Mouse (Mus musculus): Measurements from ENCODE around the gene Slc41a2. TPM values are rescaled to one million over a fixed set of nuclear protein-coding genes. Genes with fewer than 3 reads are reported as not detected.

Gene Slc41a2
- polyA plus RNA-seq, 1 experiment from 2014 or later: 0.25 TPM

DNA sequence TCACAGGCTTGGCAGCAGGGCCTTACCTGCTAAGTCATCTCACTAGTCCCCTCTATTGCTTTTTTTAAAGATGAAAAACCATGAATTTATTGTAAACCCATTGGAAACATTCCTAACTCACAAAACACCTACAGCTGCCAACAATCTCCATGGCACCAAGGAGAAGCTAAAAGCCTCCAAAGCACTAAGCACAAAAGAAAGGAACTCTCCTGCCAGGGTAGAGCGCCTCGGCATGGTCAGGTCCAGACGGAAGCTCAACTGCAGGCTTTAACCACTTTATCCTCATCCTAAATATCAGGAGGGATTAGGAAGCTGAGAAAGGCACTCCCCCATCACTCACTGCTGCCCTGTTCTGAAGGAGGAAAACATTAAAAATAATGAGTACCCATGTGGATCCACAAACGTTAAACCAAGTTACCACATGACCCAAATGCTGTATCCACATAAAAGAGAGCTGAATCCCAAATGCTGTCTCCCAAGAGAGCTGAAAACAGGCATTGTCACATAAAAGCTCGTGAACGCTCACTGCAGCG is 51.9 kb downstream of the Slc41a2 start:
- Histone ChIP-seq H3K9me3 (replicated peaks) (no peaks in the 10 kb centered on the region), H3K4me3 (no peak overlapping the region), H3K27ac (peak overlapping the region; percentile 25; the same call in 1 of the 2 replicates), H3K27me3 (ENCODE audit: low read depth, poor library complexity, severe bottlenecking) (no peaks in the 10 kb centered on the region), H3K4me1 (peaks cover 14% of the 10 kb centered on the region), H3K36me3 (no peaks in the 10 kb centered on the region)
- WGBS: 74% methylated on average over 7 of the region's 7 CpGs
- peak; percentile 25 for DNase-seq (ENCODE audit: low spot score)

DNA sequence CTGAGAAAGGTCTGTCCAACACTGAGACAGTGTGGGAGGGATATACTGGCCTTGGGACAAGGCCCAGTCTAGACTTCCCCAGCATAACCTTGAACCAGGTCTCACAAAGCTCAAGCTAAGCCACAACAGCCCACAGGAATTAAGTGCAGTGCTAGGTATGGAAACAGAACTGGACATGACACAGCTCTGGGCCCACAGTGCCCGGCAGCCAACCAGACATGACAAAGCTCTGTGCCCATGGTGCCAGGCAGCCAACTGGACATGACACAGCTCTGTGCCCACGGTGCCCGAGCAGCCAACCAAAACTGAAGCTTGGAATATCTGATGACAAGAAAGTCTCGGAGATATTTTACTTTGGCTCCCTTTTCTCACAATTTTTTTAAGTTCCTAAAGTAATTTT is 52.8 kb downstream of the Slc41a2 start:
- DNase-seq (ENCODE audit: low spot score): no peak
- no peaks in the 10 kb centered on the region for H3K9me3 ChIP-seq (replicated peaks)
- H3K27me3 ChIP-seq (ENCODE audit: low read depth, poor library complexity, severe bottlenecking): no peaks in the 10 kb centered on the region
- 90% methylated on average over 4 of the region's 4 CpGs for WGBS
- H3K4me3 ChIP-seq: no peak overlapping the region
- no peak overlapping the region for H3K27ac ChIP-seq
- H3K36me3 ChIP-seq: no peaks in the 10 kb centered on the region
- peaks cover 14% of the 10 kb centered on the region for H3K4me1 ChIP-seq

DNA sequence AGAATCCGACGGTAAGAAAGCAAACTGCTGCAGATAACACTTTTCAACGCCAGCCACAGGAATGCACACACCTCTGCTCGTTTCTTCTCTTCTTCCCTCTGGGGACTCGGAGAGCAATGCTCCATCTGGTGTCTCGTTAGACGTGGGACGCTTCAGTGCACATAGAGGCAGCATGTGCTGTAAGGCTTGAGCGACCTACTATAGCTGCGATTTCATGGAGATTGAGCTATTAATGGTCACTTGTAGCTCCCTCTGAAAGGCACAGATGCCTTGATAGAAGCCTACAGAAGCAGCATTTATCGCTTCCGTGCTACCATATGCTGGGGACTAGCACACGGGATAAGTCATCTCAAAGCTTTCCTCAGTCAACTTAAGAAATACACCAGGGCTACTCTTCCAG is 71.0 kb downstream of the Slc41a2 start:
- no peaks in the 10 kb centered on the region for H3K36me3 ChIP-seq
- no peaks in the 10 kb centered on the region for H3K4me1 ChIP-seq
- no peaks in the 10 kb centered on the region for H3K9me3 ChIP-seq (replicated peaks)
- no peak overlapping the region for H3K4me3 ChIP-seq
- no peaks in the 10 kb centered on the region for H3K27me3 ChIP-seq (ENCODE audit: low read depth, poor library complexity, severe bottlenecking)
- no peak for DNase-seq (ENCODE audit: low spot score)
- no peak overlapping the region for H3K27ac ChIP-seq
- WGBS: 79% methylated on average over 13 of the region's 13 CpGs

DNA sequence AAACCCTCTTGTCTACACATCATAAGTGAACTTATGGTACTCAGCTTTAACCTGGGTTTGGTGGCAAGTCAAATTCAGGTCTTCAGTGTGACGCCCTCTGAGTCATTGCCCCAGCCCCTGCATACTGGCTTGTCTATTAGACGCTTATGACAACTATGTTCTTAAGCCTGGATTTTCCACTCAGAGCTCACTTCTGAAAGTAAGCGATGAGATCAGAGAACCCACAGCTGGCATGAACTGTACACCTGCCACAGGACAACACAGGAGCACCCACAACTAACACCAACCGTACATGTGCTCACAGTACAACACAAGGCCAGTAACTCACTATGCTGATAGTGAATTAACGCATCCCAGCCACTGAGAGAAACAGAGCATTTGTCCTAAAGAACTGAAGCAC is 71.4 kb downstream of the Slc41a2 start:
- Histone ChIP-seq H3K4me1 (no peaks in the 10 kb centered on the region), H3K36me3 (no peaks in the 10 kb centered on the region), H3K27me3 (ENCODE audit: low read depth, poor library complexity, severe bottlenecking) (no peaks in the 10 kb centered on the region), H3K4me3 (no peak overlapping the region), H3K9me3 (replicated peaks) (no peaks in the 10 kb centered on the region), H3K27ac (no peak overlapping the region)
- WGBS: 91% methylated on average over 5 of the region's 5 CpGs
- DNase-seq (ENCODE audit: low spot score): no peak

GRCm38 (mm10) chr10:83264680-83265079 is 73.0 kb downstream of the Slc41a2 start:
- H3K4me3 ChIP-seq: no peak overlapping the region
- DNase-seq (ENCODE audit: low spot score): no peak
- H3K4me1 ChIP-seq: no peaks in the 10 kb centered on the region
- no peaks in the 10 kb centered on the region for H3K27me3 ChIP-seq (ENCODE audit: low read depth, poor library complexity, severe bottlenecking)
- no peaks in the 10 kb centered on the region for H3K9me3 ChIP-seq (replicated peaks)
- H3K36me3 ChIP-seq: no peaks in the 10 kb centered on the region
- H3K27ac ChIP-seq: no peak overlapping the region
- 72% methylated on average over 8 of the region's 8 CpGs for WGBS

DNA sequence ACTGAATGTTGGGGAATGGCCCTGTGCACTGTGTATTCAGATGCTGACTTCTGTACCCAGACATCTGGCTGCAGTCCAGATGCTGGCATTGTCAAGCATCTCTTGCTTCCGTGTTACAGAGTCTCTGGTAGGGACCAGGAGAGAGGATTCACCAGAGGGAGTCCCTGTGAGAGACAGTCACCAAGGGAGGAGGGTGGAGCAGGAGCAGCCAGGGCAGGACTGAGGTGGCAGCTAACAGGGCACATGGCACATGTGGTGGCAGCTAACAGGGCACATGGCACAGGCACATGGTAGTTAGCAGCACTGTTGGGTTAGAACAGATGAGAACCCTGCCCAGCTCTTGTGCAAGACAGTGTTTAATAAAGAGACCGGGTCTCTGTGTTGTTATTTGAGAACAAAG is 73.6 kb downstream of the Slc41a2 start:
- 66% methylated on average over 2 of the region's 2 CpGs for WGBS
- no peaks in the 10 kb centered on the region for H3K9me3 ChIP-seq (replicated peaks)
- no peak for DNase-seq (ENCODE audit: low spot score)
- no peaks in the 10 kb centered on the region for H3K4me1 ChIP-seq
- H3K36me3 ChIP-seq: no peaks in the 10 kb centered on the region
- no peak overlapping the region for H3K27ac ChIP-seq
- H3K27me3 ChIP-seq (ENCODE audit: low read depth, poor library complexity, severe bottlenecking): no peaks in the 10 kb centered on the region
- no peak overlapping the region for H3K4me3 ChIP-seq

DNA sequence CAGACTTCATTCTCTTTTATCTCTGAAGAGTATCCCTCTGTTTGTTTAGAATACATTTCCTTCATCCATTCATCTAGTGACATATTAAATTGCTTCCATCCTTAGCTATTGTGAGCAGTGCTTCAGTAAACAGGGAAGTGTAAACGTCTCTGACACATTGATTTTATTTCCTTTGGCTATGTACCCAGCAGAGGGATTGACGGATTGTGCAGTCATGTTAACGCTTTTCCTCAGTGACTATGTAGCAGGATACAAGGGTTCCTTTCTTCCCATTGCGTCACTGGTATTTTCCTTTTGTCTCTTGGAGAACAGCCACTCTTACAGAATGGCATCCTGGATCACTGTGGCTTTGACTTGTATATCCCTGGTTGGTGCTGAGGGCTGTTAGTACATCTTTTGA is 76.4 kb downstream of the Slc41a2 start:
- WGBS: 81% methylated on average over 4 of the region's 4 CpGs
- no peaks in the 10 kb centered on the region for H3K9me3 ChIP-seq (replicated peaks)
- H3K27me3 ChIP-seq (ENCODE audit: low read depth, poor library complexity, severe bottlenecking): no peaks in the 10 kb centered on the region
- no peak for DNase-seq (ENCODE audit: low spot score)
- no peaks in the 10 kb centered on the region for H3K36me3 ChIP-seq
- no peak overlapping the region for H3K27ac ChIP-seq
- no peaks in the 10 kb centered on the region for H3K4me1 ChIP-seq
- no peak overlapping the region for H3K4me3 ChIP-seq

DNA sequence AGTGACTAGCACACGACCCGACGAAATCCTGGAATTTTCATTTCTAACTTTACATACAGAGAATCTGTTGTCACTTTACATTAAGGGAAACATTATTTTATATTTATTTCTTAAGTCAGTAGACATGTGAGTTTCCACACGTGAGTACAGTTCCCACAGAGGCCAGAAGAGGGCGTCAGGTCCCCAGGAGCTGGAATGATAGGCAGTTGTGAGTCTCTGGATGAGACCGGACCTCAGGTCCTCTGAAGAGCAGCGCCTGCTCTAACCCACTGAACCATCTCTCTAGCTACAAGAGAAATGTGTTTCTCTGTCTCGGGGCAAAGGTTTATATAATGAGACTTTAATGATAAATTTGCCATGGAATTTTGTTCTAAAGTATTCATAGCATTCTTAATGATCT is 86.3 kb downstream of the Slc41a2 start:
- Histone ChIP-seq H3K4me3 (no peak overlapping the region), H3K36me3 (no peaks in the 10 kb centered on the region), H3K27me3 (ENCODE audit: low read depth, poor library complexity, severe bottlenecking) (no peaks in the 10 kb centered on the region), H3K27ac (no peak overlapping the region), H3K4me1 (peaks cover 10% of the 10 kb centered on the region), H3K9me3 (replicated peaks) (no peaks in the 10 kb centered on the region)
- no peak for DNase-seq (ENCODE audit: low spot score)
- WGBS: 70% methylated on average over 8 of the region's 8 CpGs

- DNase-seq (ENCODE audit: low spot score): no peak
- no peak overlapping the region for H3K4me3 ChIP-seq
- H3K27me3 ChIP-seq (ENCODE audit: low read depth, poor library complexity, severe bottlenecking): no peaks in the 10 kb centered on the region
- H3K36me3 ChIP-seq: no peaks in the 10 kb centered on the region
- 80% methylated on average over 7 of the region's 7 CpGs for WGBS
- peaks cover 11% of the 10 kb centered on the region for H3K4me1 ChIP-seq
- no peaks in the 10 kb centered on the region for H3K9me3 ChIP-seq (replicated peaks)
- no peak overlapping the region for H3K27ac ChIP-seq
Measured at GRCm38 (mm10) chr10:83248036-83248435, 89.6 kb downstream of the Slc41a2 start.

- Histone ChIP-seq H3K27ac (no peak overlapping the region), H3K27me3 (ENCODE audit: low read depth, poor library complexity, severe bottlenecking) (no peaks in the 10 kb centered on the region), H3K4me1 (peaks cover 11% of the 10 kb centered on the region), H3K9me3 (replicated peaks) (no peaks in the 10 kb centered on the region), H3K36me3 (no peaks in the 10 kb centered on the region), H3K4me3 (no peak overlapping the region)
- 84% methylated on average over 7 of the region's 7 CpGs for WGBS
- DNase-seq (ENCODE audit: low spot score): no peak
Measured at GRCm38 (mm10) chr10:83245720-83246119, 92.0 kb downstream of the Slc41a2 start.

DNA sequence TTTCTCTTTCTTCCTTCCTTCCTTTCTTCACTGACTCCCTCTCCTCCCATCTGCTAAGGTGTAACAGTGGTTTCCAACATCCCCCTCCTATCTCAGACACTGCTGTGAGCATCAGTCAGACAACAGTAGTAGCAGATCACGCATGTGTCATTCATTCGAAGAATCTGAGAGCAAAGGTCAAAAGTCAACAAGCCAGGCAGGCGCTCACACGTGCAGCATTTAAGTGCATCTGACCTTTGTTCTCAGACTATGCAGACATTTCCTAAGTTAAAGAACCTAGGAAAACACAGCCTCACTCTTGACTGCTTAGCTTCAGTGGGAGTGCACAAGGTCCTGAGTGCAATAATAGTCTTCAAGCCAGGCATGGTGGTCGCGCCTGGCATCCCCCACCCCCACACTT is 93.6 kb downstream of the Slc41a2 start:
- WGBS: 54% methylated on average over 6 of the region's 6 CpGs

GRCm38 (mm10) chr10:83242106-83242686 is 95.5 kb downstream of the Slc41a2 start:
- Histone ChIP-seq H3K9me3 (replicated peaks) (no peaks in the 10 kb centered on the region), H3K36me3 (no peaks in the 10 kb centered on the region), H3K4me3 (no peak overlapping the region), H3K27me3 (ENCODE audit: low read depth, poor library complexity, severe bottlenecking) (no peaks in the 10 kb centered on the region), H3K4me1 (peaks cover 5% of the 10 kb centered on the region; the same call in 1 of the 2 replicates), H3K27ac (no peak overlapping the region)
- DNase-seq (ENCODE audit: low spot score): no peak
- WGBS: 83% methylated on average over 11 of the region's 11 CpGs

More for the DNA sequence above, 93.6 kb downstream of the Slc41a2 start:
- DNase-seq (ENCODE audit: low spot score): no peak
- no peaks in the 10 kb centered on the region for H3K27me3 ChIP-seq (ENCODE audit: low read depth, poor library complexity, severe bottlenecking)
- no peaks in the 10 kb centered on the region for H3K36me3 ChIP-seq
- H3K27ac ChIP-seq: no peak overlapping the region
- H3K4me3 ChIP-seq: no peak overlapping the region
- H3K9me3 ChIP-seq (replicated peaks): no peaks in the 10 kb centered on the region
- peaks cover 5% of the 10 kb centered on the region; the same call in 1 of the 2 replicates for H3K4me1 ChIP-seq

DNA sequence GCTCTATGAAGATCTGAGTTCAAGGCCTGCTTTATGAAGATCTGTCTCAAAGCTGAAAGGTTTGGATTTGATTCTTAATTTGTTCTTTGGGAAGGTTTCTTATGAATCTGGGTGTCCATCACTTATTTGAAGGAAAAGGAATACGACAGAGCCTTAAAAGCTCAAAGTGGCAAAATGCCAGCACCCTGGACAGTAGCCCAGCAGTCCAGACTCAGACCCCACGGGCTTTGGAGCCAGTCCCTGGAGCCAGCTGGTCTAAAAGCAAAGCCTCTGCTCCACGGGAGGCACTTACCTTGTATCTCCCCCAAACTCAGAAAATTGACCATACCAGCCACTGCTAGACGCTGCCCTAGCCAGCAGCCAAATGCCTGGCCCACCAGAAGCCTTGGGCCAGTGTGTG is 103.3 kb downstream of the Slc41a2 start:
- H3K4me3 ChIP-seq: no peak overlapping the region
- no peak for DNase-seq (ENCODE audit: low spot score)
- no peaks in the 10 kb centered on the region for H3K27me3 ChIP-seq (ENCODE audit: low read depth, poor library complexity, severe bottlenecking)
- H3K9me3 ChIP-seq (replicated peaks): no peaks in the 10 kb centered on the region
- 64% methylated on average over 4 of the region's 4 CpGs for WGBS
- H3K4me1 ChIP-seq: 0 out of 2 replicates have a peak, but pooled peaks cover 4% of the 10 kb centered on the region
- no peaks in the 10 kb centered on the region for H3K36me3 ChIP-seq
- H3K27ac ChIP-seq: no peak overlapping the region

DNA sequence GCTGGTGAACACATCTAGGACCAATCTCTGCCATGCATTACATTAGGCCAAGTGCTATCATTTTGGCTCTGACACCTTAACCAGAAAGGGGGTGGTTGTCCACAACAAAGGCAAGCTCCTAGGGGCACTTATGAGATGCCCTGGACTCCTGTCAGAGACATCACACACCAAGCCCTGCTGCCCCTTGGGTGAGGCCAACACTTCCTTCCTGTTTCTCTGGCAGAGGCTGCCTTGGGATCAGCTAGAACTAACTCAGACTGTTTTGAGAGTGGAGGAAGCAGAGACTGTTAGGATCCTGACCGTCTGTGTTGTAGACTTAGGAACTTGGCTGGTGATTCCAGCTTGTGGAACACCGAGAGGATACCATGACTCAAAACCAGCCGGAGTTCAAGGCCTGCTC is 103.7 kb downstream of the Slc41a2 start:
- Histone ChIP-seq H3K4me3 (no peak overlapping the region), H3K27ac (no peak overlapping the region), H3K36me3 (no peaks in the 10 kb centered on the region), H3K27me3 (ENCODE audit: low read depth, poor library complexity, severe bottlenecking) (no peaks in the 10 kb centered on the region), H3K9me3 (replicated peaks) (no peaks in the 10 kb centered on the region), H3K4me1 (0 out of 2 replicates have a peak, but pooled peaks cover 4% of the 10 kb centered on the region)
- no peak for DNase-seq (ENCODE audit: low spot score)
- 84% methylated on average over 3 of the region's 3 CpGs for WGBS

All from limb, embryonic 10.5 days (tissue).